Mouse (Mus musculus): ENCODE measurements around the gene Rin1.

DNA sequence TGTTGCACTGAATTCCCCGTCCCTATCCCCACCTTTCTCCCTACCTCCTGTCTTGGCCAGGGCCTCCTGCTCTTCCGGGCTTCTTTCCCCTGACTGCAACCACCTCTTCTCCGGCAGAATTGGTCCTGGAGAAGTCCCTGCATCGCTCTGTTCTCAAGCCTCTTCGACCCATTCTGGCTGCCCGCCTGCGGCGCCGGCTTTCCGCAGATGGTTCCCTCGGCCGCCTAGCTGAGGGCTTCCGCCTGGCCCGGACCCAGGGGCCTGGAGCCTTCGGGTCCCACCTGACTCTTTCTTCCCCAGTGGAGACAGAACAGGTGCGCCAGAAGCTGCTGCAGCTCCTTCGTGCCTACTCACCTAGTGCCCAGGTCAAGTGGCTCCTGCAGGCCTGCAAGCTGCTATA is 2.6 kb downstream of the Rin1 start:
- no peak for TF ChIP-seq POLR2A (IDR thresholded peaks at IDR 0.05; ENCODE audit: low read depth, low read length)
- TF ChIP-seq CTCF (IDR thresholded peaks at IDR 0.05; ENCODE audit: extremely low read depth, insufficient read depth, insufficient read length, insufficient replicate concordance): no peak

Data from spleen, adult 2 months (tissue).